Mouse (Mus musculus) right cerebral cortex, postnatal 14 days (tissue): ENCODE data around the gene Defb39.

ENCODE experiments used
- DNase-seq: peaks from one replicate; pipeline ENCODE4 v3.0.0; 2022

Gene Defb39

GRCm38 (mm10) chr8:19064710-19065109, at the start of gene Defb39:
Gene Defb39, minus strand, starts transcription at chr8:19064810.
- DNase-seq: no peak

DNA sequence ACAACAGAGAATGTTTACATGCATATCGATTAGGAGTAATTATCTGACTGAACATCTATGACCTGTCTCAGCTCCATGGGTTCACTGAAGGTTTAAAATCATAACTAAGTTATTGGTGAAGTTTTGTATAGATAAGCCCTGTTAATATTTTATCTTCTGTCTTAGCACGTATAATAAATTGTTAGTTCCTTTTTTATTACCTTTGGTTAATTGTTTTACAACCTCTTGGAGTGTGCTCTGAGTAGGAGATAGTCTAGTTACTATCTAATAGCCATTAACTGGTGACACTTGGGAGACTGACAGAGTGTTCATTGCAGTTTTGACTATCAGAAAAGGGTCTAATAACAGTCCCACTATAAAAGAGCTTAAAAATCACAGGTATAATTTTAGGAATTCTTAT, 1.4 kb upstream of the Defb39 start:
- DNase-seq: no peak

DNA sequence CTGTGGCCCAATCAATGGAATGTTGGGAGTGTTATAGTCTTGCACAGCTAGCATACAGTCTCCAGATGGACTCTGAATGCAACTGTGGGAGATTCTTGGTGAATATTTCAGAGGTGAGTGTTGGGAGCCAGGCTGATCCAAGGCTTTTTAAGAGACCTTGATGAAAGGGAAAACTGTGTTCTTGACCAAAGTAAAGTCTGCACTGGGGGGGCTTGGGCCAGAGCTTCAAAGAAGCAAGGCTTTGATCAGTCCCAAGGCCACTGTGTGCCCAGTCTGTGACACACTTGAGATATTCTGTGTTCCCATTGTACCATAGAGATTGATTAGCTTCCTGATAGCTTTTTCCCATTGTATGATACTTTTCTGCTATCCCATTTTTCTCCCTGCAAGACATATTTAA, 1.7 kb downstream of the Defb39 start:
- DNase-seq: no peak

GRCm38 (mm10) chr8:19045242-19045641, 19.4 kb downstream of the Defb39 start:
- no peak for DNase-seq

DNA sequence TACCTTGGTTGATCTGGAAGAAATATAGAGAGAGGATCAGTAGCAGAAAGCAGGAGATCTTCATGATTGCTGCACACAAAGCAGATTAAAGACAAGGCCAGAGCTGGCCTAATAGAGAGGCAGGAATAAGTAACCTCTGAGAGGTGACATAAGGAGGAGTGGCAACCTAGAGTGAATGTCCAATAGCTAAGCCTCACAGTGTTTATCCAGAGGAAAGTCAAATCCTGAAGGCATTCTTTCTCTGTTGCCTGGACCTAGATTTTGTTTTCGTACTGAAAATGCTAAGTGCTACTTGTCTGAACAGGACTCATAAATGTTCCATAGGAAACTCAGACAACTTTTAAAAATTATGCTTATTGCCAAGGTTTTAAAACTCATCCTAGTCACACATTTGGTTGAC, 38.1 kb downstream of the Defb39 start, which contains the start of gene Defb38:
Defb38 (minus strand) TSS at position 101 of the 400 bp plus-strand sequence.
- DNase-seq: no peak
